Mouse (Mus musculus) cerebellum, postnatal 25 days (tissue): ENCODE results near the gene Zfp777.
A peak's percentile ranks its signal among the peaks of the same experiment; 100 is the strongest.

Experiments used
- DNase-seq, 2 experiments: peaks; one replicate each; pipeline ENCODE4 v3.0.0; 2021; ENCODE audit warnings: mixed read lengths in 2 of 2

Gene Zfp777

DNA sequence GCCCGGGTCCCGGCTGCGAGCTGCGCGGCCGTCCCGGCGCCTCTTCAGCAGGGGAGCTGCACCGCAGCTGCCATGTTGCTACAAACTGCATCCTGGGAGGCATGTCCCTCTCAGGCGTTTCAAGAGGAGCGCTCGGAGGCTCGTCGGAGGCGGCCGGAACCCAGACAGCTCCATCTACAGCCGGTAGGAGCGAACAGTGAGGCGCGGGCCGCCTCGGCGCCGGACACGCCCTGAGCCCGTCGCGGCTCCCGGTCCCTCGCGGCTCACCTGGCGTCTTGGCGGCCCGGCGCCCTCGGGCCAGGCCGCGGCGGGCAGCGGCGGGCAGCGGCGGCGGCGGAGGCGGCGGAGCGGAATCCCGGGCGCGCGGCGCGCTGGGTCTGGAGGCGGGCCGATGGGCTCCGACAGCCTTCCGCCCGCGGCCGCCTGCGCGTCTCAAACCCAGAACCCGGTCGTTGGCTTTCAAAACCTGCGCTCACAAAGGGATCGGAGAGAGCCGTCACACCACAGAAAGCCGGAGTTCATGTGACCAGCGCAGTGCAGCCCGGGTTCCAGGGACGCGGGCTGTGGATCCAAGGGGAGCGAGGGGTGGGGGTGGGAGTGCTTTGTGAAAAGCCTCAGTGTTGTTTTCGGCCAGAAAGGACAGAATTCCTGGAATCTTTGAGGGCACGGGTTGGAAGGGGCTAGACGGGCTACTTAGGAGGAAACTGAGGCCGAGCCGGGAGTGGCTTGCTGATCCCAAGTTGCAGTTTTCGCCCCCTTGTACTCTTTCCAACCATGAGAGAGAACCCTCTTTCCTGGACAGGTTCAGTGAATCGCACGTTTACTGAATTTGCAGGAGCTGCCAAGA lies at the start of gene Zfp777:
Gene Zfp777, minus strand, starts transcription at position 486 of the 847 bp plus-strand sequence.
- DNase-seq, result peak; percentile 86 to 89

DNA sequence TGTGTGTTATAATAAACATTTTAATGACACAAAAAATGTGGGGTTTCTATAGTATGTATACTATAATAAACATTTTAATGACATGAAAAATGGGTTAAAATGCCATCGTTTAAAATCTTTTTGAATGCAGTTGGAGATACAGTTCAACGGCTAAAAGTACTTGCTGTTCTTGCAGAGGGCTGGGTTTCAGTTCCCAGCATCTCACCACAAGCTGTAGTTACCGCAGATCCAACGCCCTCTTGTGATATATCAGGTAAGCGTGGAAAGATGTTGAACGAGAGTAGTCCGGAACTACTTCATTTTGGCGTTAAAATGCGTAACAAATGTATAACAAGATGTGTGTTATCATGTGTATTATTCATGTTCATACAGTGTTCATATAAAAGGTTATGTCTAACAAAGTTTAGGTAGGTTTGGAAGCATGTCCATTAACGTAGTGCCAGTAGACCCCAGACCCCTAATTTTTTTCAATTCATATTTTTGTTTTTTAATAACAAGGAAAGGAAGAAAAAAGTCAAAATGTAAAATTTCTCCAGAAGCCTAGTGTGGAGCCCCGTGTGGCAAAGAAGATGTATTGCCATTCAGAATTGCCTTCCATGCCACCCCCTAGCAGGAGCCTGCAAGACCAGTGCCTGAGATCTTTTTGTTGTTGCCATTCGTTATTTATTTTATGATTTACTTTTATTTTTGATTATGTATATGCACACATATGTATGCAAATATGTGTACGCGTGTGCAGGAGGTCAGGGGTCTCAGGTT lies 38.4 kb upstream of the Zfp777 start:
- DNase-seq, result no peak

DNA sequence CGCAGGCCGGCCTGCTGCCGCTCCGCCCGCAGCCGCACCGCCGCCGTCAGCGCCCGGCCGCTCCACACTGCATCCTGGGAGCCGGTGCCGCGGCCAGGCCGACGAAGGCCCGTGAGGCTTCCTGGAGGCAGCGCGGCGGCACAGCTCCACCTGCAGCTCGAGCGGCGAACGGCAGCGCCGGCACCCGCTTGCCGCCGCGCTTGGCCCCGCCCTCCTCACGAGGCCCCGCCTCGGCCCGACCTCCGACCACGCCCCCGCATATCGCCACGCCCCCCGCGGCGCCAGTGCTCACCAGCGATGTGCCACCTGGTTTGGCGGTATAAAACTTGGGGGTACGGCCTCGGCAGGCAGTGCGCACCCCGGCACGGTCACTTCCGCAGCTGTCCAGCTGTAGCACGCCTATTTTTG lies 37.8 kb upstream of the Zfp777 start, which contains the start of gene Zfp746:
Gene Zfp746, minus strand, starts transcription at position 123 of the 408 bp plus-strand sequence.
- peak; percentile 98 to 99 for DNase-seq

DNA sequence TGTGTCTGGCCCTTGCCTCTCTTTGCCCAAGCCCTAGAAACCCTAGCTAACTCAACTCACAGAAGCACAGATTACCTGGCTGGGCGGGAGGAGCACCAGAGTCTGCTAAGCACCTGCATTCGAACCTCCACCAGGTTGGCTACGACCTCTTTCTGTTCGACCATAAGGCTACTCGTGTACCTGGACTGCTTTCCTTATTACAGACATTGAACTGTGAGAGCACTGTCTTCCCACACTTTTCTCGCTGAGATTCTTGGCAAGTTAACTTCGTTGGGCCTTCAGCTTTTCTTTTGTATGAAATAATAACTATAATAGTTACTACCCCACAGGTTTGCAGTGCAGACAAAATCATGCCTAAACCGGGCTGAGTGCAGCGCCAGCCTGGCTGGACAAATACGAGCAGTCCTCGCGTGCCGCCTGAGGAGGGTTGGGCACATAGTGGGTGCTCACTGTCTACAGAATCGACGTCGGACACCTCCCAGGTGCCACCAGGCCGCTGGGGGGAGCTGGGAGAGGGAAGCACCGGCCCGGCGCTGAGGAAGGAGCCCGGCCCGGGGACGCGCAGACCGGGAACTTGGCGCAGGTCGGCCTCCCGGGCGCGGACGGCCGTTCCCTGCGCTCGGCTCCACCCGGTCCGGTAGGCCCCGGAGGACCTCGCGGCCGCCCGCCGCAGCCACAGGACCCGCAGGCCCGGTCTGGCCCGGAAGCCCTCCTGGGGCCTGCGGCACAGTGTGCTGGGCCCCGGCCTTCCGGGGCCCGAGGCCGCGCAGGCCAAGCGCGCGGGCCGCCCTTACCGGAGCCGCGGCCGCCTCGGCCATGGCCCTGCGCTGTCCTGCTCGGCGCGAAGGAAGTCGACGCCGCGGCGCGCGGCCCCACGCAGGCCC lies 37.1 kb upstream of the Zfp777 start:
- peak; percentile 82 to 83 for DNase-seq

DNA sequence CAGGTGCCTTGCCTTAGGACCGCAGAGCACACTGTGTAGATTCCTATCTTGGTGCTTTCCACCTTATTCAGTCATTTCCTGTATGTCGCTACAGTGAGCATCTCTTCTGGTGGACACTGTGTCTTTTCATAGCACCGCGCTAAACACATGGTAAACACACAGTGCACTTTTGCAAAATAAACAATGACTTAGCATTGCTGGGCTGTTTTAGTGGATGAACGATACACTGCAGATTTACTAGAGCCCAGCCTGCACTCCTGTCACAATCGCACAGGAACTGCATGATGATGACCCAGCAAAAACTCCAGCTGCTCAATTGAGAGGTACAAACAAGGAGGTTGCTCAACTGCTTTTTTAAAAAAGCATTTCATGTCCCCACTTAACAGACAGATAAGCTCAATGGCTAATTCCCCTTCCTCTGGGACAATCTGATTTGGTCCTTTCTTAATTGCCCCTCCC lies 35.1 kb upstream of the Zfp777 start:
- no peak for DNase-seq

DNA sequence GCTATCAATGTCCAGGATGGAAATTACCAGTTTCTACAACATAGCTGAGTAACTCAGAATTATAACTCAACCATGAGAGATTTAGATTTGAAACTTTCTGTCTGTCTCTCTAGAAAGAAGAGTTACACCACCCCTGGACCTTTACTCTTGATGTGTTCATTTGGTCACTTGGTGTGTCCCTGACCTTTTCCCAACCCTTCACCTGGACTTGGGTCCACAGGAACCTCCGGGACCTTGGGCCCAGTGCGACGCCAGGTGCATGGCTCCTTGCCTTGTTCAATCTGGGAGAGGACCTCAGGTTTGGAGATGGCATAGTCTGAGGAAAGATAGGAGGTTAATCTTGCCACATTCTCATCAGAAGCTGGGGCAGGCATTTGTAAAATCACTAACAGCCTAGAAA lies 33.2 kb upstream of the Zfp777 start:
- DNase-seq, result no peak

DNA sequence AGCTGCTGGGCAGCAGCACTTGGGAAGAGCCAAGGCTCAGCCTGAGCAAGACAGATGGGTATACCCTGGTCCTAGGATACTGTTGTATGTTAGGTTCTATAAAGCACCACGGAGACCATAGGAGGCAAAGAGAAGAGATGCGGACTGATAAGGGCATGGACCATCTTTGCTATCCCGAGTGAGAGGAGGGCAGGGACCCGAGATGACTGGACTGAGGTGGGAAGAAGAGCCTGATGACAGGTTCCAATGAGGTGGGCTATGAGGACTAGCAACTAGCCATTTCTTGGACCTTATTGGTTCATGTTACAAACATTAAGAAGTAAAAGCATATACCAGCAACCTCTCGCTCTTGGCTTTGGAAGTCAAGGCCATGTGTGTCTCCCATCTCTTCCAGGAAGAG lies 32.3 kb upstream of the Zfp777 start:
- DNase-seq, result no peak

DNA sequence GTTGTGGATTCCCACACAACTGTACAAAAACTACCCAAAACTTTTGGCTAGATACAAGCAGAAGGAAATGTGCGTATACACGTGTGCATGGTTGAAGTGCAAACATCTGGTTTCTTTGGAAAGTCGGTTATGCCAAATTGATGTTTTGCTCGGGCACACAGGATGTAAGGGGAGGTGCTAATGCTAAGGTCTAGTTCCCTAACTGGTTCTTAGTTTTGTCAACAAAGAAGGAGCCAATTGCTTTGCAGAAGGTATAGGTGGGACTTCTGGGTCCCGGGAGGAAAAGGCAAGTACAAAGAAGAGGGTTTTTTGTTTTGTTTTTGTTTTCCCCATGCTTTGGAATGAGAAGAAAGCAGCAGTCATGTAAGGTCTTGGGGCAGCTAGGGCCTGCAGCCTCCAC lies 24.6 kb upstream of the Zfp777 start:
- no peak for DNase-seq

DNA sequence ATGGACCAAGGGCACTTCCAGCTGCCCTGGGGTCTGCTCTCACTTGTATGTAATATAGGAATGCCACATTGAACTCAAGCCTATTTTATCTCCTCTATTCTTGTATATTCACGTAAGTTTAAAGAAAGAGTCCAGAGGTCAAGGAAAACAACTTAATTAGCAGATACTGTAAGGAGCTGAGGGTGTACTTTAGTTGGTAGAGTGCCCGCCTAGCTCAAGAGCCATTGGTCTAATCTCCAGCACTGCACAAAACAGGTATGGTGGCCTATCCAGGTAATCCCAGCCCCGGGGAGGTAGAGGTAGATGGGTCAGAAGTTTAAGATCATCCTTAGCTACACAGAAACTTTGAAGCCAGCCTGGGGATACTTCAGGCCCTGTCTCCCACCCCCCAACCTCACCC lies 18.8 kb upstream of the Zfp777 start:
- no peak for DNase-seq

DNA sequence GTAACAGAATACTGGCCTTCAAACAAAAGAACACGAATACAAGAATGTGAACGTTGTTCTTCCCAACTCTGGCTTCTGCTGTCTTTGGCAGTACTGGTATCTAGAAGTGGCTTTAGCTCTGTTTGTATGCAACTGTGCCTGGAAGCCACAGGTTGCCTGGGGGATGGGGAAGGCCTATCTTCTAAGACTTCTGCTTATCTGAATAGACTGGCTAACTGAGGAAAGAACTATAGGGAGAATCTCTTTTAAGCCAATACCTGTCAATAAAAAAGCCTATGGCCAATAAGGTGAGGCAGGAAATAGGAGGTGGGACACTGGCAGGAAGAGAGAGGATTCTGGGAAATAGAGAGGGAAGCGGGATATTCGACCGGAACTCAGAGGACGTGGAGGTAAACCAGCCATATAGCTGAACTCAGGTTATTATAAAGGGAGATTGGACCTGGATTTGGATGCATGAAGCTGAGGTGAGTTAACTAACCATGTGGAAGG lies 16.9 kb upstream of the Zfp777 start:
- no peak for DNase-seq

DNA sequence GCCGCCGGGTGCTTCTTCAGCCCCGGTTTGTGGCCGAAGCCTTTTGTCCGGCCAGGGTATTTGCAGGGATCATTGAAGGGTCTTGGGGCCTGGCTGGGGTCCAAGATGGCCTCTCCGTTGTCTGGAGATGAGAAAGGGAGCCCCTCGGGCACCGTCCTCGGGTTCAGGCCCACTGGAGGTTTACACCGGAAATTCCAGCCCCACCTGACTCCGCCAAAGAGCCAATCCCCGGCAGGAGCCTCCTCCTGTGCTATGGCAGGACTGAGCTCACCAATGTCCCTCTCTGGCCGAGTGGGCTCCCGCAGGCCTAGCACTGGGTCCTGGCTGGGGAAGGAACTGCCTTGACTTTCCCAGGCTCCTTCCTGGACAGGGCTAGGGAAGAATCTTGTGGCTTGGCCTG lies 15.7 kb upstream of the Zfp777 start:
- DNase-seq, result peak in 1 of 2 experiments; percentile 40

DNA sequence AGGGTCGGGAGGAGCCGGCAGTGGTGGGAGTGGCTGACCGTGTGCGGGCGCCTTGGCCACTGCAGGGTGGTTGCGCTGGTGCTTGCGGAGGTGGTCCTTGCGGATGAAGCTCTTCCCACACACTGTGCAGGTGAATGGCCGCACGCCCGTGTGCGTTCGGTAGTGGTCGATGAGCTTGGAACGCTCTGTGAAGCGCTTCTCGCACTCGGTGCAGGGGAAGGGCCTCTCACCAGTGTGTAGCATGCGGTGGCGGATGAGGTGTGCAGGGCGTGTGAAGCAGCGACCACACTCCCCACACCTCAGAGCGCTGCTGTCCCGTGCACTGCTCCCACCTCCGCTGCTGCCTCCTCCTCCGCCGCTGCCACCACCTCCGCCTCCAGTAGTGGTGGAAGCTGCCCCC lies 15.2 kb upstream of the Zfp777 start:
- DNase-seq, result no peak

DNA sequence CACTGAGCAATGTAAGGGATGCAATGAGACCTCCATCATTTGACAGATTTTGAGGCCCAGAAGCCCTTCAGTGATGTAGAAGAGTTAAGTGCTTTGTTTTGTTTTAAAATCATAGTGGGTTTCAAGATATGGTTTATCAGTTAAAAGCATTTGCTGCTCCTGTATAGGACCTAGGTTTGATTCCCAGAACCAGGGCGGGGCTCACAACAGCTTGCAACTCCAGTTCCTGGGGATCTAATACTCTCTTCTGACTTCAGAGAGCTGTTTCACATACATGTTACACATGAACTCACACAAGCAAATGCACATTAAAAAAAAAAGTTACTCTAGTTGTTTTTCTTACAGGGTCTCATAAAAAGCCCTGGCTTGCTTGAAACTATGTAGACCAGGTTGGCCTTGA lies 12.2 kb upstream of the Zfp777 start:
- DNase-seq, result no peak

DNA sequence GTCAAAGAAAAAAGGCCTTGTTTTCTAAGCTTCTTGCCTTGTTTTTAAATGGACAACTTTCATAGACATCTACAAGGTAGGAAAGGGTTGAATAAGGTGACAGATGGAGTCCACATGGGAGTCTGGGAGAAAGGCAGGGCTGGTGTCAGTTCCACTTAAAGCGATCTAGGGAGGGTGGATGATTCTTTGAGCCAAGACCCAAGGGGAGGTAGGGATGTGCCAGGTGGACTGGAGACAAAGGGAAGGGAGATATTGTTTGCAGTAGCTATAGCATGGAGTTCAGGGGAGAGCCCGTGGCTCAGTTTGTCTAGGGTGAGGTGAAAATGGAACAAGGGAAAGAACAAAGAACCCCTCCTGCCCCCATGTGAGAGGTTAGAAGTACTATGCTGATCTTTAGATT lies 11.7 kb upstream of the Zfp777 start:
- DNase-seq, result peak; percentile 84 to 85

DNA sequence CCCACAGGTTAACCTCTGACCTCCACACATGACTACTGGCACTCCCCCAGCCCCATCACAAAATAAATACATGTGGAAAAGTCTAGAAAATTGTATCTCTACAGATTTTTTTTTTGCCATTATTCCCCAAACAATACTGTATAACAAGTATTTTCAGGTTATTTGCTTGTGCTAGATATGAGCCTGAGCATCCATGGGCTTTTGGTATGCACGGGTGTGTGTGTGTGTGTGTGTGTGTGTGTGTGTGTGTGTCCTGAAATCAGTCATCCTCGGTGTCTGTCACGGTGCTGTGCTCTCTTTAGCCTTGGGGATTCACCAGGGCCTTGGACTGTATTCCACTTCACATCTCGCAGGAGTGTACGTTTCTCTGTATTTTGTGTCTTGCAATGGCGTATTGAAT lies 3.4 kb upstream of the Zfp777 start:
- DNase-seq, result no peak

DNA sequence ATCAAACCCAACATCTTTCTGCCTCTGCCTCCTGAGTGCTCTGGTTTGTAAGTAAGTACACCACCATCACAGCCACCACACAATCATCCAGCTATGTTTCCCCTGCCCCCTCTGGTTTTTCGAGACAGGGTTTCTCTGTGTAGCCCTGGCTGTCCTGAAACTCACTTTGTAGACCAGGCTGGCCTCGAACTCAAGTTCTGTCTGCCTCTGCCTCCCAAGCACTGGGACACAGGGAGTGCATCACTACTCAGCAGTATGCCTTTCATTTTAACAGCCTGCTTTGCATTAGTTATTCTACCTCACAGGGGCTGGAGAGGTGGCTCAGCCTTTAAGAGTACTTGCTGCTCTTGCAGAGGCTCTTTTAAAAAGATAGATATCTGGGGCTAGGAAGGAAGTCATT lies 3.0 kb upstream of the Zfp777 start:
- no peak for DNase-seq

DNA sequence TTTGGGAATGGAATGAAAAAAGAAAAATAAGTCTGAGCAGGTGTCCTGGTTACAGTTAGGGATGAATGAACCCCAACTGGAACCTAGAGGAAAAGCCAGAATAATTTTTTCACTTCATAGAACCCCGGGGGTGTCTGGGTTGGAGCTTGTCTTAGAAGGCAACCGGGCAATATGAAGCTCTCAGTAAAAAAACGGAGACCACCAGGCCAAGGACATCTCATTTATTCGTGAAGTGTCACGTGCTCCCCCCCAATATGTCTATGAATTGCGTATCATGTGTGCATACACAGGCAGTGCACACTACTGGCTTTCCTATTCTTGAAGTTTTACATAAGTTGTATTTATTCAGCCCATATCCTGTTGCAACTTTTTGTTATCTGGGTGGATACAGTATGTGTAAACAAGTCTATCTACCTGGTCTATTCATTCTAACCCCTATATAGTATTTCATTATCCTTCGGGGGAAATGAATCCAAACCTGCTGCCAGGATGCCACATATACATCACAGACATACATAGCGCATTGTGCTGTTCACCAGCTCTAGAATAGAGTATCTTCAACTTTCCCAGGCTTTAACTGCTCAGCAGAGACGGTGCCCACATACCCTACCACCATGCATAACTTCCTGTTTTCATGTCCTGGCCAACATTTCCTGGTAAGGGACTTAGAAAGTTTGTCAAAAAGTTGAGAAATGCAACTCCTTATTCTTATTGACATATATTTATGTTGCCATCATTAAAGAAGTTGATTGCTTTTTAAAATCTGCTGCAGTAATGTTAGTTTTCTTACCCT lies 758 bp upstream of the Zfp777 start:
- no peak for DNase-seq

DNA sequence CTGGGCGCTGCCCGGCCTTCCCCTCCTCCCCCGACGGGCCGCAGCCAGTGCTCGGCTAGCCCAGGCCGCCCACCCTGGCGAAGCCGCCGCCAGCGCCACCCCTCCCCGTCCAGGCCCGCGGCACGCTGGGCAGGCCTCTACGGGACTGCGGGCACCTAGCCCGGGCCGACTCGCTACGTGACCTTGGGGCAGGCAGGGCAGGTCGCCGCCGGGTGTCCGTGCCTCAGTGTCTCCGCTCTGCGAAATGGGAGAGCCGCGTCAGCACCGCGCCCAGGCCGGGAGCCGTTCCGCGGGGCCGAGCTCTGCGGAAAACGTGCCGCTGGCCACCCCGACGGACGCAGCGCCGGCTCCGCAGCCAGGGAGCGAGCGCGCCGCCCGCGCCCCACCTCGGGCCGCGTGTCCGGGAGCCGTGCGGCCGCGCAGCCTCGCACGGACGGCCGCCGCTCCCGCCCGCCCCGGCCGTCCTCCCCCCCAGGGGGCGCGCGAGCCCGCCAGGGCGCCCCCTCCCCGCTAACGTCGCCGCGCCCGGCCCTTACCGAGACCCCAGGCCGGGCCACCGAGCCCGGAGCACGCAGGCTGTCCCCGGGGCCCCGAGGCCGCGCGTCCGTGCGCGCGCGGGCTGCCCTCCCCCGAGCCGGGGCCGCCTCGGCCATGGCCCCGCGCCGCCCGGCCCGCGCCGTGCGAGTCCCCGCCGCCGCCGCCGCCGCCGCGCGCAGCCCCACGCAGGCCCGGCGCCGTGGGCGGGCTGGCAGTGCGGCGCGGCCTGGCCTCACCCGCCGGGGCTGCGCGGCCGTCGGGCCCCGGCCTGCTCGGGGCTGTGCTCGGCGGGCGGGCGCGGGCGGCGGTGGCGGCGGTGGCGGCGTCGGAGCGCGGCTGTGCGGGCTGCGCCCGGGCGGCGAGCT lies 1.0 kb downstream of the Zfp777 start:
- DNase-seq, result peak; percentile 75 to 77

DNA sequence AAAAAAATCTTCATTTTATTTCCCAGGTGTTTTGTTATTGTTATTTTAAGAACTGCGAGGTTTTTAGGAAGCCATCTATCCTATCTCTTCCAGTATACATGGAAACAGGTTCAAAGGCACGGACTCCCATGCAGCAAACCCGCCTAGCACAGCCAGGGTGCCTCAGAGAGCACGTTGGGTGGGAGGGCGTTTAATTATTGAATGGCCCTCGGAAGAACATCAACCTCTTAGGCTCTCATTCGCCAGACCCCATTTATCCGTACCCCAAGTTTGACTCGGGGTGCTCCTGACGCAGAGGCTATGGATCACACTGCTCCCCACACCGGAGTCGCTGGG lies 1.6 kb downstream of the Zfp777 start:
- no peak for DNase-seq

DNA sequence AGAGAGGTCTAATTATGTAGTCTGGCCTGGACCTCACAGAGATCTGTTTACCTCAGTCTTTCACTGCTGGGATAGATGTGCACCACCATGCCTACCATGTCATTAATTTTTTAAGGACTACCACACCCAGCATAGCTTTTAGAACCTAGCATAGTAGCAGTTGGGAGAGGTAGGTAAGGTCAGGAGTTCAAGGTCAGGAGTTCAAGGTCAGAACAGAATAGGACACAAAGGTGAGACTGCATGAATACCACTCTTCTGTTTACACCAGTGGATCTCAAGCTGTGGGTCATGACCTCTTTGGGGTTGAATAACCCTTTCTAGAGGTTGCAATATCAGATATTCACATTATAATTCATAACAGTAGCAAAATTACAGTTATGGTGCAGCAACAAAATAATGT lies 16.1 kb downstream of the Zfp777 start:
- no peak for DNase-seq
